16 mouse cellular contexts compared by ENCODE assay signal in the genomic region with DNA sequence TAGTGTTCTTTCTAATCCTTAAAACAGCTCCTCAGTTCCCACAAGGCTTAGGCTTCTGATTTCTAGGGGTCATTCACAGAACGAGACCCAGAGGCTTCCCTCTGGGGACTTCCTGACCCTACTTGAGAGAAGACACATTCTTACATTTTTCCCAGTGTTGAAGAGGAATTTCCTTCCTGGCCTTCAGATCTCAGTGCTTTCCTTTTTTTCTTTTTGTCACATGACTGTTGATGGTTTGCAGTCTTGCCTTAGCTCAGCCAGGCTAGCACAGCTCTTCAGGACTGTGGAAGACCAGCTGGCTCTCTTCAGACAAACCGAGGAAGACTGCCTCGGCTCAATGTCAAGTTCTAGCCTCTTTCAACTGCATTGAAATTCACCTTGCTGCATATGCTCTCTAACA. TPM values are rescaled to one million over a fixed set of nuclear protein-coding genes. Genes with fewer than 3 reads are reported as not detected.
DNase-seq lines count a peak whose midpoint lies in the region; ATAC-seq and TF ChIP-seq lines count a peak whose summit lies in the region.
"Had no signal": no experiment of that assay in that cellular context is flagged by ENCODE, and none has a peak within 500 bp of the region (broad histone marks: within the 10 kb centered on the region; RNA-seq: fewer than 3 reads in every experiment).

No protein-coding gene starts in this region.

- no peak for TF ChIP-seq CTCF in lung, adult 2 months (IDR thresholded peaks at IDR 0.05; ENCODE audit: insufficient read depth, low read length)

- no peaks in the 10 kb centered on the region for H3K36me3 ChIP-seq in lung, embryonic 15.5 days
- H3K36me3 ChIP-seq in kidney, embryonic 16.5 days (ENCODE audit: insufficient read depth, low read length) = no peaks in the 10 kb centered on the region
- no peaks in the 10 kb centered on the region for H3K36me3 ChIP-seq in stomach, embryonic 15.5 days
- H3K36me3 ChIP-seq: liver, embryonic 15.5 days; midbrain, embryonic 13.5 days had no signal

- H3K9ac ChIP-seq in lung, embryonic 15.5 days = no peak overlapping the region
- H3K9ac ChIP-seq in kidney, embryonic 16.5 days (replicated peaks; ENCODE audit: low read length) = no peak overlapping the region
- H3K9ac ChIP-seq in stomach, embryonic 15.5 days = no peak overlapping the region
- H3K9ac ChIP-seq: forebrain, postnatal 0 days; hindbrain, embryonic 14.5 days; liver, embryonic 15.5 days; midbrain, embryonic 13.5 days had no signal

- no peak overlapping the region for H3K4me3 ChIP-seq in lung, embryonic 15.5 days
- H3K4me3 ChIP-seq in lung, adult 2 months (replicated peaks; ENCODE audit: extremely low read depth, low read depth, low read length) = no peak overlapping the region
- H3K4me3 ChIP-seq in kidney, embryonic 16.5 days (ENCODE audit: low read length) = no peak overlapping the region
- H3K4me3 ChIP-seq in stomach, embryonic 15.5 days (replicated peaks) = no peak overlapping the region
- H3K4me3 ChIP-seq: layer of hippocampus, adult 2 months; liver, embryonic 15.5 days; midbrain, embryonic 13.5 days had no signal

- DNase-seq in lung, adult 2 months = no peak
- peak; percentile 39 to 50 for DNase-seq in heart, postnatal 10 days
- no peak for DNase-seq in thymus, postnatal 10 days (ENCODE audit: low spot score in 2 of 2)
- DNase-seq: adrenal gland, adult 2 months; cerebellum, postnatal 36 days; forebrain, postnatal 0 days; gastrocnemius, postnatal 25 days; left cerebral cortex, postnatal 4 days had no signal

- H3K9me3 ChIP-seq in lung, embryonic 15.5 days = no peaks in the 10 kb centered on the region
- H3K9me3 ChIP-seq in kidney, embryonic 16.5 days (ENCODE audit: low read length) = peaks cover 14% of the 10 kb centered on the region
- H3K9me3 ChIP-seq in stomach, embryonic 15.5 days = no peaks in the 10 kb centered on the region
- H3K9me3 ChIP-seq: liver, embryonic 15.5 days; midbrain, embryonic 13.5 days had no signal

- intact Hi-C loops in heart, postnatal 10 days (cut with DNase I) = no loop called here

- no peak overlapping the region for H3K4me2 ChIP-seq in lung, embryonic 15.5 days
- no peak overlapping the region for H3K4me2 ChIP-seq in kidney, embryonic 16.5 days (replicated peaks; ENCODE audit: low read depth, low read length)
- no peak overlapping the region for H3K4me2 ChIP-seq in stomach, embryonic 15.5 days
- H3K4me2 ChIP-seq: hindbrain, embryonic 14.5 days; liver, embryonic 15.5 days; midbrain, embryonic 13.5 days had no signal

- 0 out of 2 replicates have a peak, but pooled peaks have one; percentile 34 for ATAC-seq in lung, embryonic 15.5 days (ENCODE audit: borderline replicate concordance, extremely low read depth, low FRiP score, low TSS enrichment)
- peak; percentile 85 for ATAC-seq in kidney, embryonic 16.5 days (ENCODE audit: low FRiP score, low TSS enrichment)
- ATAC-seq in stomach, embryonic 15.5 days (ENCODE audit: insufficient read depth, low FRiP score, low read depth) = peak; percentile 82
- ATAC-seq in megakaryocyte, adult 5-6 weeks (ENCODE audit: poor library complexity, severe bottlenecking) = no peak
- ATAC-seq: forebrain, postnatal 0 days; midbrain, embryonic 13.5 days had no signal

- H3K4me1 ChIP-seq in lung, embryonic 15.5 days = peaks cover 17% of the 10 kb centered on the region
- H3K4me1 ChIP-seq in lung, adult 2 months (ENCODE audit: control insufficient read depth, insufficient read depth, low read length) = no peaks in the 10 kb centered on the region
- no peaks in the 10 kb centered on the region for H3K4me1 ChIP-seq in kidney, embryonic 16.5 days (ENCODE audit: insufficient read depth, low read length)
- H3K4me1 ChIP-seq in stomach, embryonic 15.5 days = peaks cover 7% of the 10 kb centered on the region; the same call in 1 of the 2 replicates
- H3K4me1 ChIP-seq: midbrain, embryonic 13.5 days had no signal

- 32% methylated on average over 3 of the region's 3 CpGs for WGBS in lung, embryonic 15.5 days
- WGBS in lung, adult 2 months = 59% methylated on average over 3 of the region's 3 CpGs
- 45% methylated on average over 3 of the region's 3 CpGs for WGBS in kidney, embryonic 16.5 days
- 34% methylated on average over 3 of the region's 3 CpGs for WGBS in stomach, embryonic 15.5 days

- no peak overlapping the region for H3K27ac ChIP-seq in lung, embryonic 15.5 days
- H3K27ac ChIP-seq in kidney, embryonic 16.5 days (ENCODE audit: low read length) = peak overlapping the region; percentile 51
- H3K27ac ChIP-seq in stomach, embryonic 15.5 days = peak overlapping the region; percentile 51; the same call in 1 of the 2 replicates
- H3K27ac ChIP-seq: hindbrain, embryonic 14.5 days; layer of hippocampus, adult 2 months; liver, embryonic 15.5 days; midbrain, embryonic 13.5 days had no signal

- no peaks in the 10 kb centered on the region for H3K27me3 ChIP-seq in lung, embryonic 15.5 days
- no peaks in the 10 kb centered on the region for H3K27me3 ChIP-seq in kidney, embryonic 16.5 days (ENCODE audit: insufficient read depth, low read length)
- H3K27me3 ChIP-seq in stomach, embryonic 15.5 days (replicated peaks) = no peaks in the 10 kb centered on the region
- H3K27me3 ChIP-seq: liver, embryonic 15.5 days; midbrain, embryonic 13.5 days had no signal

- no peak for TF ChIP-seq POLR2A in lung, adult 2 months (IDR thresholded peaks at IDR 0.05; ENCODE audit: borderline replicate concordance, extremely low read depth, low read depth, low read length)

RNA-seq across cellular contexts. Expression of gene Cdc7, which starts 7.7 kb away (rescaled TPM):
- 47.4 and 49.5 TPM in 2 replicates for polyA plus RNA-seq in lung, embryonic 15.5 days (2015; fragmentation: Nextera tagmentation; extraction: Ambion mirVana)
- polyA plus RNA-seq in lung, adult 2 months (2012; rRNA removed) = 1.6 and 1.9 TPM in 2 replicates
- 1 to 10 TPM; 3.1 to 4.6 TPM for total RNA-seq in heart, postnatal 10 days (2021)
- 44.8 and 47.4 TPM in 2 replicates for polyA plus RNA-seq in kidney, embryonic 16.5 days (2015; fragmentation: Nextera tagmentation; extraction: Ambion mirVana)
- 42.9 and 45.4 TPM in 2 replicates for polyA plus RNA-seq in stomach, embryonic 15.5 days (2015; fragmentation: Nextera tagmentation; extraction: Ambion mirVana)
- total RNA-seq in megakaryocyte, adult 5-6 weeks (2015) = 19.6 and 21.5 TPM in 2 replicates
- total RNA-seq in megakaryocyte, adult 5-6 weeks (2017) = 20.5 and 22.7 TPM in 2 replicates

RNA-seq across cellular contexts. Expression of gene Hfm1, which starts 30.3 kb away (rescaled TPM):
- polyA plus RNA-seq in lung, embryonic 15.5 days (2015; fragmentation: Nextera tagmentation; extraction: Ambion mirVana) = 0.60 and 0.90 TPM in 2 replicates
- polyA plus RNA-seq in lung, adult 2 months (2012; rRNA removed) = not detected in 2 replicates
- total RNA-seq in heart, postnatal 10 days (2021) = not detected
- polyA plus RNA-seq in kidney, embryonic 16.5 days (2015; fragmentation: Nextera tagmentation; extraction: Ambion mirVana) = 1.6 and 2.0 TPM in 2 replicates
- polyA plus RNA-seq in stomach, embryonic 15.5 days (2015; fragmentation: Nextera tagmentation; extraction: Ambion mirVana) = 0.71 and 1.1 TPM in 2 replicates
- not detected in 2 replicates for total RNA-seq in megakaryocyte, adult 5-6 weeks (2015)
- total RNA-seq in megakaryocyte, adult 5-6 weeks (2017) = not detected in 2 replicates
- total RNA-seq: adrenal gland, adult 2 months; gastrocnemius, postnatal 25 days had no signal
- polyA plus RNA-seq: adrenal gland, adult 2 months; liver, embryonic 15.5 days had no signal

Comparison
In these comparisons a context has a peak if more than half of its experiments do, and no peak if none do; other contexts are left out.
1. RNA of gene Cdc7, which starts 7.7 kb away (polyA plus RNA-seq): 47.4 to 49.5 TPM in lung, embryonic 15.5 days, 44.8 to 47.4 TPM in kidney, embryonic 16.5 days and 42.9 to 45.4 TPM in stomach, embryonic 15.5 days; 1.6 to 1.9 TPM in lung, adult 2 months; every median in the first group is over 10 times any median in the second.
2. DNase-seq: peak in heart, postnatal 10 days (2 of 2); none in lung, adult 2 months (single experiment) and thymus, postnatal 10 days (0 of 2).